Mouse (Mus musculus): ENCODE results near the gene Ccl2.

Ccl2 gene

DNA sequence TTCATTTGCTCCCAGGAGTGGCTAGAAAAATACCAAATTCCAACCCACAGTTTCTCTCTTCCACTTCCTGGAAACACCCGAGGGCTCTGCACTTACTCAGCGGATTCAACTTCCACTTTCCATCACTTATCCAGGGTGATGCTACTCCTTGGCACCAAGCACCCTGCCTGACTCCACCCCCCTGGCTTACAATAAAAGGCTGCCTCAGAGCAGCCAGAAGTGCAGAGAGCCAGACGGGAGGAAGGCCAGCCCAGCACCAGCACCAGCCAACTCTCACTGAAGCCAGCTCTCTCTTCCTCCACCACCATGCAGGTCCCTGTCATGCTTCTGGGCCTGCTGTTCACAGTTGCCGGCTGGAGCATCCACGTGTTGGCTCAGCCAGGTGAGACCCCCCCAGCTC lies at the start of gene Ccl2:
Gene Ccl2 (plus strand): TSS at position 216 of the 400 bp plus-strand sequence.
- peak; percentile 59 for DNase-seq

DNA sequence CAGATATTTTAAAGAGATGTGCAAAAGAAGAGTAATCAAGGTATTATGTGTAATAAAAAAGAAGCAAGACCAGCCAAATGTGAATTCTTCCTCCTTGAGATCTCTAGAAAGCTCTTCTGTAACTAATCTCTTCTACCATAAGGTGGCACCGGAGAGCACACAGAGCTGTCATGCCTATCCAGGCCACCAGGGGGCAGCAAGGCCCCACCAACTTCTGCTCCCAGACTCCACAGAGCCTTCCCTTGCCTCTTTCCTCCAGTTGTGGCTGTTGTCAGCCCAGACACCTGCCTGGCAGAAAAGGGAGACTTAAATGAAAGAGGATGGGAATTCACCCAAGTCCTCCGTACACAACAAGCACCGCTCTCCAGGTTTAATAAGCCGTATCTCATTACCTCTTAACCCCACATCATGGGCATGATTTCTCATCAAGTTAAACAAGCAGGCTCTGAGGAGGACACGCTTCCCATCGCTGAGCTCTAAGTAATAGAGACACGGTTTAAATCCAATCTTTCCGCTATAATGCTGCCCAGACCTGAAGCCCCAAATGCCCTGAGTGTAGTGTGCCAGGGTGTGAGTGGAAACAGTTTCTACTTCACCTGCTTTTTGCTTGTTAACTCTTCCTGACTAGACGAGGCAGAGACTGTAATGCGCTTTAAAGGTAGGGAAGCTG lies 39.1 kb upstream of the Ccl2 start:
- DNase-seq: peak; percentile 25

DNA sequence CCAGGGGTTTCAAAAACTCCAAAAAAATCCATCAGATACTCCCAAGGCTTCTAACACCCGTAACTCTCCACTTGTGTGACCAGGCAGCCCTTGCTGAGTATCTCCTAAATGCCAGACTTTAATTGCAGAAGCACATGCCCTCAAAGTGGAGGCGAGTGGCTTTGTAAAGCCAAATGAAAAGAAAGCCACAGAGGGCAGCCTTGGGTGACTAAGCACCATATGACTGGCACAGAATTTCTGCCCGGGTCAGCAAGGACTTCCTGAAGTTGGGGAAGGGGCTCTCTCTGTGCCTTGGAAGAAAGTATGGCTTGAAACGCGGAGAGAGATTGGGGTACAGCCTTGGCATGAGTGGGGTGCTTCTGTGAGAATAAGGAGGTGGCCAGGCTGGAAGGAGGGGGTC lies 38.3 kb upstream of the Ccl2 start:
- no peak for DNase-seq

DNA sequence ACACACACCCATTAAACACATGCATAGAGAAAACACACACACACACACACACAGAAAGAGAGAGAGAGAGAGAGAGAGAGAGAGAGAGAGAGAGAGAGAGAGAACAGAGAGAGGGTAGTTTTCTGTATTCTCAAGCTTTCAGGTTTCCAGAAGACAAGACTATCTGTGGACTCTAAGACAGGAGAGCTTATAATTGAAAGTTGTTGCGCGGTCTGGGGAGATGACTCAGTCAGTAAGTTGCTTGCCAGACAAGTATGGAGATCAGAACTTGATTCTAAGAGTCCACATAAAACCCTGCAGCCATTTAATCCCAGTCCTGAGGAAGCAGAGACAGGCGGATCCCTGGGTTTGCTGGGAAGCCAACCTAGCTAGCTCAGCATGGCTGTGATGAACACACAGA lies 36.7 kb upstream of the Ccl2 start:
- no peak for DNase-seq

DNA sequence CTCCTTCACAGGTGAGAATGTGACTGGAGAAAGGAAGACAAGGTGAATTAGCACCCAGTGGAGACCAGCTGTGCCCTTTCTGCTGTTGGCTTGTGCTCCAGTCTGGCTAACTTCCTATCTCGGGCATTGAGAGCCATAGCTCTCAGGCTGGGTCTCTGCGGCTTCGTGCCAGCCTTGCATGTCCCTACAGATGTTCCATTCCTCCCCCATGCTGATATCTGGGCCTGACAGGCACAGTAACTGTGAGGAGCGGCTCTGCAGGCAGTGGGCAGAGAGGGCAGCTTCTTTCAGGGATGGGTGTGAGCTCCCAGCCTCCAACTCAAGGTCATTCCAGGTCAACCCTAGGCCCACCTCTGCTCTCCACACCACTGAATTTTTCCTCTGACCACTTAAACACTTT lies 35.9 kb upstream of the Ccl2 start:
- DNase-seq: no peak

DNA sequence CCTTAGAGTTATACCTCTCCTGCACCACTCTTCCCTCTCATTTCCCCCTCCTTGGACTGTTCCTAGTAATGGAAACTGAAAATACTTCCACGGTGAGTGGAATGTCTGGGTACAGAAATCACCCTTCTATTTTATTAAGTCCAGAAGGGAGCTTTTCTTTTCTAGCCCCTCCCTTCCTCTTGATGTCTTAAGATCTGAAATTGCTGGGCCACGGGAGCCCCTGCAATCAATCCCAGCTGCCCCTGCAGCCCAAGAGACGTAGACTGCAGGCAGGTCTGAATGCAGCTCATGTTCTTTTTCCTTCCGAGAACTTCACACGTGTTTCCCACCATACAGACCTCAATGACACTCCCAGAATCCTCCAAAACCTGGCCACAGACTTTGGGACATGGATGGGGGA lies 34.8 kb upstream of the Ccl2 start:
- no peak for DNase-seq

- no peak for DNase-seq
These were observed 30.6 kb upstream of the Ccl2 start for GRCm38 (mm10) chr11:82004810-82005209.

- DNase-seq: peak; percentile 51
These were observed 28.5 kb upstream of the Ccl2 start for GRCm38 (mm10) chr11:82006796-82007423.

- DNase-seq: no peak
These were observed 25.3 kb upstream of the Ccl2 start for GRCm38 (mm10) chr11:82010115-82010514.

- no peak for DNase-seq
These were observed 23.8 kb upstream of the Ccl2 start for GRCm38 (mm10) chr11:82011411-82012193.

DNA sequence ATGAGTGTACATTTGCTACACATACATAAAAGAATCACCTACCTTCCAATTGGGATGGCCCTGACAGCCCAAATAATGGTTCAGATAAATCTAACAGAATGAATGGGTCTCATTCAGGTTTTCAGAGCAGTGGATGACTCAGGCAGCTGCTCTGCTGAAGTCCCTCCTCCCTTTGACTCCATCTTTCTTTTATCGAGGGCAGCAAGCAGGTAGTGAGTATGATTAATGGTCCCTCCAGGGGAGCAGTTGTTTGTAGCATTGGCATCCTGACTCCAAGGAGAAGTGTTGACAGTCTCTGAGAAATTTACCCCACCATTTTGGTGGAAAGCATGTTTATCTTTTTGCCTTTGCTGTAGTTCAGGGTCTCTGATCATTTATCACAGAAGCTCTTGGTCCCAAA lies 21.6 kb upstream of the Ccl2 start:
- no peak for DNase-seq

DNA sequence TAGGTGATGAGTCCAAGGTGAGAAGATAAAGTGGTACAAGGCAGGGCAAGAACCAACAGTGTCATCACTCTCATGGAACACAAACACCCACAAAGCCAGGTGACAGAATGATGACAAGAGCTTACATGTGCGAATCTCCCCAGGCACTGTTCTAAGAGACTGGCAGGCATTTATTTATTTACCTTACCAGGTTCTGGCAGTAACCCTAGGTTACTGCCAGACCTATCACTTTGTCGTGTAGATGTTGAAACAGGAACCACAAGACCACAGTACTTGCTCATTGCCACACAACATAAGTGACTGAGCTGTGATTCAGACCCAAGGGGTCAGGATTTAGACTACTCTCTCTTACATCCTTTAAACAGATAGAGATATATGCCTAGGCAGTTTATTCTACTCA lies 20.3 kb upstream of the Ccl2 start:
- no peak for DNase-seq

GRCm38 (mm10) chr11:82016181-82016780 lies 19.1 kb upstream of the Ccl2 start:
- no peak for DNase-seq

- no peak for DNase-seq
These were observed 16.0 kb upstream of the Ccl2 start for GRCm38 (mm10) chr11:82019389-82019788.

DNA sequence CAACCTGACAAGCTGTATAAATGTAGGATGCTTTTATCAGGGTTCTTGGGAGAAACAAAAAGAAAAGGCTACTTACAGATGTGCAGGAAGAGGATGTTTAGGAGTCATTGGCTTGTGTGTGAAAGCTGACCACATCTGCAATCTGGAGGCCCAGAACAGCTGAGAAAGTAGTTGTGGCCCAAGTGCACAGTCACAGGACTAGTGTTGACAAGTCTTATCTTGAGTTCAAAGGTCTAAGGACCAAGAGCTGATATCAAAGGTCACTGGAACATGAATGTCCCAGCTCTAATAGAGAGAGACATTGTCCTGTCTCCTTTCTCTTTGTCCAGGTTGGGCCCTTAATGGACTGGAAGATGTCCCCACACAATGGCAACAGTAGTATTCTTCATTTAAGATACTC lies 15.6 kb upstream of the Ccl2 start:
- no peak for DNase-seq

DNA sequence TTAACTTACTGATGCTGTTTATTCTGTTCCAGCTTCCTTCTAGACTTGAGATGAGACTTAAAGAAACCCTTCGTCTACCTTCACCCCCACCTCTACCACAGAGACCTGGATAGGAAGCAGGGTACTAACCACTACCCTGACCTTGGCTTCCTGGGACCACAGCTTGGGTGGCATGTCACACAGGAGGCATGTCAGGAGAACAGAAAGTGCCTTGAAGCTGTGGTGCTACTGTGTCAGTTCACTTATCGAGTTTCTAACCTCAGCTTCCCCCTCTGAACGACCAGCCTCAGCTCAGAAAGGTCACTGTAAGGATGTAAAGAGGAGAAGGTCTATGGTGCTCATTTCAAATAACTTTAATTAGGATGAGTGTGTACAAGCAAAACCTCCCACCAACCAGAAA lies 14.0 kb upstream of the Ccl2 start:
- DNase-seq: no peak

- DNase-seq: no peak
These were observed 12.8 kb upstream of the Ccl2 start for GRCm38 (mm10) chr11:82022504-82023056.

GRCm38 (mm10) chr11:82023769-82024168 lies 11.6 kb upstream of the Ccl2 start:
- no peak for DNase-seq

DNA sequence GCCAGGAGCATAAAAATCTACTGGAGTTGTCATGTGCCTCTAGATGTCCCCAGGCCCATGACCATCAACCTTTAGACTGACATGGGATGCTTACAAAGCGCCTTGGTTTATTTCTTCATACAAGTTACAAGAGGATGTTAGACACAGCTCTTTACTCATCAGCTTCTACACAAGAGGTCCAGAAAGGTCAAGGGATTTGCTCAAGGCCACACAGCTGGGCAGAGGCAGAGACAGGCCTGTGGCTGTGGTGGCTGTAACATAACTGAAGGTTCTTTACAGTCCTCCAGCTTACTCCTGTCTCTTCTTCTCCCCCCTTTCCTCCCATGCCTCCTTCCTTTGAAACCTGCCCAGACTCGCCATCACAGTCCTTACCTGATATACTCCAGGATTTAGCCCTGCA lies 5.2 kb upstream of the Ccl2 start:
- no peak for DNase-seq

GRCm38 (mm10) chr11:82032136-82032535 lies 3.2 kb upstream of the Ccl2 start:
- DNase-seq: no peak

GRCm38 (mm10) chr11:82032678-82033344 lies 2.6 kb upstream of the Ccl2 start:
- DNase-seq: peak; percentile 37

GRCm38 (mm10) chr11:82034446-82034845 lies 925 bp upstream of the Ccl2 start:
- no peak for DNase-seq

GRCm38 (mm10) chr11:82035857-82036256 lies 486 bp downstream of the Ccl2 start:
- DNase-seq: no peak
